23 mouse cellular contexts compared by ENCODE assay signal in genomic region chr12:63468936-63469335, GRCm38 (mm10).
DNase-seq lines count a peak whose midpoint lies in the region; ATAC-seq lines count a peak whose summit lies in the region.
"Had no signal": no experiment of that assay in that cellular context is flagged by ENCODE, and none has a peak within 500 bp of the region (broad histone marks: within the 10 kb centered on the region; RNA-seq: fewer than 3 reads in every experiment).

No protein-coding gene starts in this region.

- DNase-seq in ES-CJ7 (ENCODE audit: low read depth, low spot score) (peak; percentile 77), R1 (ENCODE audit: low read depth, low spot score) (peak; percentile 79), MN1 (ENCODE audit: low spot score) (no peak)
- DNase-seq in frontal cortex, postnatal 10 days (ENCODE audit: low spot score in 2 of 2), result no peak
- DNase-seq: adrenal gland, adult 2 months; adrenal gland, postnatal 10 days; adrenal gland, postnatal 25 days; cerebellum, adult 11 months; cerebellum, adult 18-20 months; cerebellum, adult 8-10 months; cerebellum, adult 9-11 months; cerebellum, postnatal 14 days; cerebellum, postnatal 36 days; embryo, embryonic 11 days; forebrain, postnatal 0 days had no signal

- H3K9ac ChIP-seq in forebrain, embryonic 12.5 days, result no peak overlapping the region
- H3K9ac ChIP-seq: embryonic facial prominence, embryonic 13.5 days; embryonic facial prominence, embryonic 15.5 days; forebrain, embryonic 13.5 days; forebrain, embryonic 15.5 days; forebrain, postnatal 0 days had no signal

- H3K4me3 ChIP-seq in forebrain, embryonic 12.5 days (replicated peaks), result no peak overlapping the region
- H3K4me3 ChIP-seq: embryonic facial prominence, embryonic 13.5 days; embryonic facial prominence, embryonic 15.5 days; erythroblast, embryonic 14.5 days; forebrain, embryonic 10.5 days; forebrain, embryonic 13.5 days; forebrain, embryonic 15.5 days had no signal

- no peaks in the 10 kb centered on the region for H3K4me1 ChIP-seq in forebrain, embryonic 12.5 days
- H3K4me1 ChIP-seq: embryonic facial prominence, embryonic 13.5 days; embryonic facial prominence, embryonic 15.5 days; forebrain, embryonic 10.5 days; forebrain, embryonic 13.5 days; forebrain, embryonic 15.5 days had no signal

- no peak overlapping the region for H3K4me2 ChIP-seq in forebrain, embryonic 12.5 days
- H3K4me2 ChIP-seq: embryonic facial prominence, embryonic 13.5 days; embryonic facial prominence, embryonic 15.5 days; forebrain, embryonic 13.5 days; forebrain, embryonic 15.5 days had no signal

- no peak overlapping the region for H3K27ac ChIP-seq in forebrain, embryonic 12.5 days
- H3K27ac ChIP-seq: embryonic facial prominence, embryonic 13.5 days; embryonic facial prominence, embryonic 15.5 days; forebrain, embryonic 10.5 days; forebrain, embryonic 13.5 days; forebrain, embryonic 15.5 days had no signal

- no peak for ATAC-seq in forebrain, embryonic 12.5 days (ENCODE audit: low FRiP score)
- ATAC-seq: forebrain, embryonic 13.5 days; forebrain, embryonic 15.5 days; forebrain, postnatal 0 days had no signal

- no peaks in the 10 kb centered on the region for H3K36me3 ChIP-seq in forebrain, embryonic 12.5 days (replicated peaks)
- H3K36me3 ChIP-seq: embryonic facial prominence, embryonic 13.5 days; embryonic facial prominence, embryonic 15.5 days; forebrain, embryonic 10.5 days; forebrain, embryonic 15.5 days; G1E had no signal

- H3K27me3 ChIP-seq in forebrain, embryonic 12.5 days, result no peaks in the 10 kb centered on the region
- H3K27me3 ChIP-seq: embryonic facial prominence, embryonic 13.5 days; embryonic facial prominence, embryonic 15.5 days; forebrain, embryonic 13.5 days; forebrain, embryonic 15.5 days had no signal

- no peaks in the 10 kb centered on the region for H3K9me3 ChIP-seq in forebrain, embryonic 12.5 days
- H3K9me3 ChIP-seq: embryonic facial prominence, embryonic 15.5 days; forebrain, embryonic 10.5 days; forebrain, embryonic 13.5 days; forebrain, embryonic 15.5 days had no signal

Comparison
In these comparisons a context has a peak if more than half of its experiments do, and no peak if none do; other contexts are left out.
1. DNase-seq: peak in ES-CJ7 (single experiment) and R1 (single experiment); none in frontal cortex, postnatal 10 days (0 of 2) and MN1 (single experiment).